Mouse (Mus musculus): ENCODE results near the gene Pax5.

Gene Pax5

GRCm38 (mm10) chr4:44705967-44706366, 4.3 kb downstream of the Pax5 start:
- peak in 1 of 2 experiments; percentile 60 for DNase-seq (ENCODE audit: low spot score in 2 of 2)

GRCm38 (mm10) chr4:44705151-44705550, 5.1 kb downstream of the Pax5 start:
- DNase-seq (ENCODE audit: low spot score in 2 of 2), result peak in 1 of 2 experiments; percentile 68

GRCm38 (mm10) chr4:44704369-44704745, 5.9 kb downstream of the Pax5 start:
- peak; percentile 76 to 95 for DNase-seq (ENCODE audit: low spot score in 2 of 2)

GRCm38 (mm10) chr4:44703686-44704368, 6.5 kb downstream of the Pax5 start:
- no peak for DNase-seq (ENCODE audit: low spot score in 2 of 2)

GRCm38 (mm10) chr4:44702891-44703685, 7.2 kb downstream of the Pax5 start:
- no peak for DNase-seq (ENCODE audit: low spot score in 2 of 2)

GRCm38 (mm10) chr4:44702011-44702527, 8.2 kb downstream of the Pax5 start:
- DNase-seq (ENCODE audit: low spot score in 2 of 2), result no peak

GRCm38 (mm10) chr4:44701513-44701912, 8.8 kb downstream of the Pax5 start:
- DNase-seq (ENCODE audit: low spot score in 2 of 2), result no peak

DNA sequence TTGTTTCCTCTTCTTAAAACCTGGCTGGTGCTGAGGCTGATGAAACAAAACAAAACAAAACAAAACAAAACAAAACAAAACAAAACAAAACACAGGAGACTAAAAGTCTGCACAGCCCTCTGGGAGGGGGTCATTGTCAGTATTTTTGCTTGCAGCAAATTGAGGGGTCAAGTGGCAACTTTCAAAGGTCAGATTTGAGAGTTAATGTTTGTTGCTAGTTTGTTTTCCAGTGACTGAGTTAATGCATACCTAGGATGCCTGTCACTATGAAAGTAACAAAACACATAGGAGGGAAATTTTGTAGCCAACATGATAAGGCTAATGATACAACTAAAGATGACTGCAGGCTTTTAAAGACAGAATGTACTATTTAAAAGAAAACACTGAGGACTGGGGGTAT, 13.6 kb downstream of the Pax5 start:
- DNase-seq (ENCODE audit: low spot score in 2 of 2), result no peak

- no peak for DNase-seq (ENCODE audit: low spot score in 2 of 2)
Observed at GRCm38 (mm10) chr4:44694369-44694768, 15.9 kb downstream of the Pax5 start.

GRCm38 (mm10) chr4:44685582-44685981, 24.7 kb downstream of the Pax5 start:
- DNase-seq (ENCODE audit: low spot score in 2 of 2), result no peak

DNA sequence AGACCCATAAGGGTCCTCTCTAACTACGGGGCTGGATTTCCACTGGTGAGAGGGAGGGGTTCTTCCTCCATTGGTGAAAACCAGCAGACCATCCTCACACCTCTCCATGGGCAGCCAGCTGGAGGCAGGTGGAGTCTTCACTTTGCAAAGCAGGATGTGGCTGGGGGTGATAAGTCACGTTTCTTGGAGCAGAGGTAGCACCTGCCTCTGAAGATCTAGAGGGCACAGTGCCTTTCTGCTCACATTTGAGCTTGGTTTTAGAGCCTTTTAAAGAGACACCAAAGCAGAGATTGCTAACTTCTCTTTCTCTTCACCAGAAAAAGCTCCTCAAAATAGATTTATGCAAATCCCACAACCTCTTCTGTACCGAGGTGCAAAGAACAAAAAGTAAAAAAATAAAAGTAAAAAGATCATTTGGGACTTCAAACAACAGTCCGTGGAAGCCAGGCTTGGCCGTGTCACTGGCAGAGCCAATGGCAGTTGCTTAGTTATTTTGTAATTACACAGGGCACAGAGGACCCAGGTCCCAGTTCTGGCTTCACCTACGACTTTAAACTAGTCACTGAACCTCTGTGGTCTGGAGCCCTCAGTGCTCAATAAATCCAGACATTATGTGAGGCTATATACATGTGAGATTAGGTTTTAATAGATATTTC, 29.9 kb downstream of the Pax5 start:
- peak in 1 of 2 experiments; percentile 58 for DNase-seq (ENCODE audit: low spot score in 2 of 2)

GRCm38 (mm10) chr4:44678641-44679040, 31.6 kb downstream of the Pax5 start:
- no peak for DNase-seq (ENCODE audit: low spot score in 2 of 2)

- no peak for DNase-seq (ENCODE audit: low spot score in 2 of 2)
Observed at GRCm38 (mm10) chr4:44678026-44678425, 32.3 kb downstream of the Pax5 start.

GRCm38 (mm10) chr4:44674973-44675372, 35.3 kb downstream of the Pax5 start:
- peak; percentile 64 to 65 for DNase-seq (ENCODE audit: low spot score in 2 of 2)

DNA sequence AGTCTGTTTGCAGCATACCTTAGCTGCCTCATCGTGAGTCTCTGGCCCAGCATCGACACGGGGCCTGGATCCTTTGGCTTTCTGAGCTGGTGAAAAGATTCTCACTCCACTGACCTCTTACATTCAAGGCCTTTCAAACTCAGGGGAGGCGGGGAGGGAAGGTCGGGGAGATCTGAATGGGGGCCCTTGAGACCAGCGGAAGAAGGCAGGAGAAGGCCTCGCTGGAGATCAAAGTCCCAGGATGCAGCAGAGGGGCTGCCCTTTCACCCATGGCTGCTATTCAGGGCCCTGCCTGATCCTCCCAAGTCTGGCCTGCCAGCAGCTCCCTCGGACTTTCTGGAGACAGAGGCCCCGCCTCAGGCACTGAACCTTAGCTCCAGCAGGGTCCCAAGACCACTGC, 36.6 kb downstream of the Pax5 start:
- no peak for DNase-seq (ENCODE audit: low spot score in 2 of 2)

DNA sequence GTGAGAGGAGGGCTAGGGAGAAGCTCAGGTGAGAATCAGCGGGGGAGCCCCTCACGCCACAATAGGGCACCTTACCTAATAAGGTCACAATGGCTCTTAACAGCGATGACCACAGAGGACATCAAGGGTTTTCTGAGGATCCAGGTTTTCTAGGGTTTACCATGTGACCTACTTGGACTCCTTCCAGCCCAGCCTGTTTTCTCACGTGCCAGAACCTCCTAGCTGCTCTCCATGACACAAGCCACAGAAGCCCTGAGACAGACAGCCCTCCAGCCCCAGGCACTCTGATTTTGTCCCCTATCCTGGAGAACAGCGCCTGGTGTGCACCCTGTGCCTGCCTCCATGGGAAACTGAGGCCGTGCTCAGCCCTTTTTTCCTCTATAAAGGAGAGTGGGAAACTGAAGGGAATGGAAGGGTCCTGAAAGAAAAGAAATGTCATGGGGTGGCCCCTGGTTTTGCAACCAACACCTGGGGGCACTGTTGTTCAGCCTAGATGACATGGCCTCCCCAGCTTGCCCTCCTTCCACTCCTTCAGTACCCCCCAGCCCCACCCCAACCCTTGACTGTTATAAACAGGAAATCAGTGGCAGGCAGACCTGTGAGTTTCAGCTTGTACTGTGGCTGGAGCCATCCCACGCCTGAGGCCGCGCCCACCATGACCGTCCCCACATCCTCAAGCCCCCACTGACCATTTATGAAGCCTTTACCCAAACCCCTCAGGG, 37.9 kb downstream of the Pax5 start:
- peak; percentile 63 to 80 for DNase-seq (ENCODE audit: low spot score in 2 of 2)

DNA sequence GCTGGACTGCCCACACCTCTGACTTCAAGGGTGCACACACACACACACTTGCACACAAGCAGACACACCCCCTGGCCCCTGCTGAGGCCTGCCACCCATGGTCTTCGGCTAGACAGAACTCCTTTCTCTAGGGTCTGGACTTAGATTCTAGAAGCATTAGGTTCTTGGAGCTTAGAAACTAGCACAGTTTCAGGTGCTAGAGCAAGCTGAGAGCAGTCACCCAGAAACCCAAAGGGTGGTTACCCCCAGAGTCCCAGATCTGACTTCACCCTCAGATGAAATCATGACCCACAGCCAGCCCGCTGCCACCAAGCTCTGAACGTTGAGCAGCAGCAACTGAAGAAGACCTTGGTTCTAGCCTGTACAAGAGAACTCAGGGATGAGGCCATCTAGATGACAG, 38.8 kb downstream of the Pax5 start:
- DNase-seq (ENCODE audit: low spot score in 2 of 2), result peak in 1 of 2 experiments; percentile 63

DNA sequence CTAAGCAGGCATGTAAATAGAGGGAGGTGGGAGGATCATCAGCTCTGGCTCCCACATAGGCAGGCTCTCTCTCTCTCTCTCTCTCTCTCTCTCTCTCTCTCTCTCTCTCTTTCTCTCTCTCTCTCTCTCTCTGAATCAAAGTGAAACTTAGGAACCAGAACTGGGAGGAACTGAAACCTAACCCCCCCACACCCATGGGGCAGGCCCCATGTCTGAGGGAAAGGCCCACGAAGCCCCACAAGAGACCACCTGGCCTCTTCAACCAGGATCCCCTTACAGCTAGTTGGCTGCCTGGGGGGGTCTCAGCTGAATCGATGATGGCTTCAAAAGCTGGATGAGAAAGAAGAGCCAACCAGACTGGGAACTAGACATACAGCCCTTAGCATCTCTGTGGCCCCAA, 39.3 kb downstream of the Pax5 start:
- peak in 1 of 2 experiments; percentile 87 for DNase-seq (ENCODE audit: low spot score in 2 of 2)

GRCm38 (mm10) chr4:44670380-44670779, 39.9 kb downstream of the Pax5 start:
- no peak for DNase-seq (ENCODE audit: low spot score in 2 of 2)

- DNase-seq (ENCODE audit: low spot score in 2 of 2), result peak; percentile 40 to 73
Observed at GRCm38 (mm10) chr4:44669485-44670181, 40.7 kb downstream of the Pax5 start.

DNA sequence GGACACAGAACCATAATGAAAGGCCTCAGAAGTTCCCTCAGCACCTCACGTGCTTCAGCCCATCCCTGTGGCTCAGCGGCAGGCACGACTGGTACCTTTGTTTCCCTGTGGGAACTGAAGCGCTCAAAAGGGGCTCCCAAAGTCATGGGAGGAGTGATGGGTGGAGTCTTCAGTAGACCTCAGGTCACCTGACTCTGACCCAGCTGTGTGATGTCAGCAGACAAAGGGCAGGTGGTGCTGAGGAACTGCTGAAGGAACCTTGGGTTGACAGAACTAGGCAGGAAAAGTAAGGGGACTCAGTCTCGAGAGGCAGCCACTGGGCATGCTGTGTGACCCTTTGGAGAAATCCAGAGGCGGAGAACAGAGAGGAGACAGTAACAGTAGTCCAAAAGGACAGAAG, 41.7 kb downstream of the Pax5 start:
- DNase-seq (ENCODE audit: low spot score in 2 of 2), result no peak

All from natural killer cell, adult 2 months (primary cell).